Mouse (Mus musculus) layer of hippocampus, postnatal 25 days (tissue): ENCODE results near the gene Ecpas. TPM values are rescaled to one million over a fixed set of nuclear protein-coding genes. Genes with fewer than 3 reads are reported as not detected.
A peak's percentile ranks its signal among the peaks of the same experiment; 100 is the strongest.

ENCODE experiments used
- DNase-seq, 2 experiments: peaks; one replicate each; pipeline ENCODE4 v3.0.0; 2022; ENCODE audit warnings: mixed read lengths in 2 of 2, low spot score in 1 of 2; ENCODE audit errors: extremely low spot score in 1 of 2
- total RNA-seq, 2 experiments: library from RNA; stranded (reverse); gene quantifications; 2 replicates each; pipeline ENCODE4 v1.2.3; 2021

Gene Ecpas
- 100 to 1,000 TPM; 116 to 132 TPM for total RNA-seq

DNA sequence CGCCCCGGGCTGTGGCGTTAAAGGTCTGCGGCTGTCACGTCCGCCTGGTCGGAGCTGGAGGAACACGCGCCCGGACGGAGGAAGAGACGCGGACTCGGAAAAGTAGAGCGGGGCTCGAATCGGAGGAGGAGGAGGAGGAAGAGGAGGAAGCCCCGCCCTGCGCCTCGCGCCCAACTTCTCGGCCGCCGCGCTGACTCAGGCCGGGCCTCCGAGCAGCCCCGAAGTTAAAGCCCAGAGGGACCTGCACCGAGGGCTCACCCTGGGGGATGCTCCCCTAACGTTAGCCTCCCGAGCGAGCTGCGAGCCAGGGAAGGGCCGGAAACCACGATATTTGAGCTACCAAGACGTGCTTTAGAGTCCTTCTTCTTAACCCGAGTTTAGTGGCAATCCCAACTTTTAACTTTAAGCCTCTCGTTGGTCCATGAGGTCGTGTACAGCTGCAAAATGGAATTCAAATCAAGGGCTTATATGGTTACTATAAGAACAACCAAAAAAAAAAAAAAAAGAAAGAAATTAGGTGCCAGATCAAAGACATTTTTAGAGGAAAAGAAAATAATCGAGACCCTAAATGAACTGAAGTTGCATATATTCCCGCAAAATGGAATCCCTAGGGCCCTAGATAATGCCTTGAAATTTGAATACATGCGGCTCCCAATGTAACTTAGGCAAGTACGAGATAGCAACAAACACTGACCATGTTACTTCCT, at the start of gene Ecpas:
Gene Ecpas, minus strand, starts transcription at position 121 of the 707 bp plus-strand sequence.
- DNase-seq, result peak in 1 of 2 experiments; percentile 60

DNA sequence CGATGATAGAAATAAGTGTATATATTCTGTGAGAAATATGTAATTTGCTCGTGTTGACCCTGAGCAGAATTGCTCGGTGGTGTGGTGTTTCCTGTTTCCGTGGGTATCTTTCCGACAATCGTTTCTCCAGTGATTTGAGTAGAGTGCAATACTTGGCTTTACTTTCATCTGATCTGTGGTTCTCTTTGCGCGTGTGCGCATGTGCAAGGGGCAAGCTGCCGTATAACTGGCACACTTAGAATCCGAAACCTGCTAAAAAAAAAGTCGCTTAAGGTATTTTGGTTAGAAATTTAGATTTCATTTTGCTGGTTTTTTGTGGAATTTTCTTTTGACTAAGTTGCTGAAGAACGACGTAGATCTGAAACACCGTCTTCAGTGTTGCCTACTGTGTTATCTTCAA, 49.2 kb upstream of the Ecpas start:
- no peak for DNase-seq

DNA sequence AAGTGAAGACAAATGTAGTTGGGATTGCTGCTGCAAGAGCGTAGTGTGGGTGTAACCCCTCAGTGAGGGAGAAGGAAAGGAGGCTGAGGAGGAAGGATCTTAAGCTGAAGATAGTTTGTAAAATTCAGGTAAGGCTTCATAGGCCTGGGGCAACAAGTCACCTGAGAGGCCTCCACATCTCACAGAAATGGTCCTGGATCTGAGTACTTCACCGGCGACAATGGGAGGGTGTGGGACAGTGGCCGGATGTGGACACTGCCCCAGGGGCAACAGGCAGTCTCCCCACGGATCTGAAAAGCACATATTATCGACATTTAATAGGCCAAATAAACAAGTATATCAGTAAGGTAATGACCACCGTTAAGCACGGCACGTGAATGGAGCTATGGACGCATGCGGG, 40.1 kb upstream of the Ecpas start:
- no peak for DNase-seq

DNA sequence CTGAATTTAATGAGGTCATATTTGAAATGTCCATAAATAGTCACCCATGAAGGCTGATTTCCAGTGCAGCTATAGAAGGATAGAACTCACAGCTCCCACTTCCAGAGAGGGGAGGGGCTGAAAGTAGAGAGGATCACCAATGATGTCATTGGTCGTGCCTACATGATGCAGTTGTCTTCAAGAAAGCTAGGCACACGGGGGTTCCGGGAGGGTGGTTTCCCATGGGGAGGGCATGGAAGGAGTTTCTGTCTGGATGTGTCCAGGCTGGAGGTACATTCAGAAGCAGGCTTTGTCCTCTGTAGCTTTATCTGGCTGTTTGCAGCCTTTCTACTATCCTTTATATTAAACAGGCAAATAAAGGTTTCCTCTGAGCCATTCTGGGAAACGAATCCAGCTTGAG, 35.8 kb upstream of the Ecpas start:
- DNase-seq, result no peak

DNA sequence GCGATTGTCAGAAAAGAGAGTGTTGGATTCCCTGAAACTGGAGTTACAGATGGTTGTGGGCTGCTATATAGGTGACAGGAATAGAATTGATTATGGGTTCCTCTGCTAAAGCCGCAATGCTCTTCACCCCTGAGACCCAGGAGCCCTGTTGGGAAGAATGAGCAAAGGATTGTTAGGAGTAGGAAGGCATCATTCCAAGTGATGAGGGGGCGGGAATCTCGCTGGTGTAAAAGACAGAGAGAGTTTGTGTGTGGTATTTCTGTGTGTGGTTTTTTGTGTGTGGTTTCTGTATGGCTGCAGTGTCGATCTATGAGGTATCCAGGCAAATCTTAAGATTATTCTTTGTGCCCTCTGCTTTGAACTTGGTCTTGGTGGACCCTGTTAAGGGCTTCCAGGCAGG, 32.1 kb upstream of the Ecpas start:
- DNase-seq, result no peak

DNA sequence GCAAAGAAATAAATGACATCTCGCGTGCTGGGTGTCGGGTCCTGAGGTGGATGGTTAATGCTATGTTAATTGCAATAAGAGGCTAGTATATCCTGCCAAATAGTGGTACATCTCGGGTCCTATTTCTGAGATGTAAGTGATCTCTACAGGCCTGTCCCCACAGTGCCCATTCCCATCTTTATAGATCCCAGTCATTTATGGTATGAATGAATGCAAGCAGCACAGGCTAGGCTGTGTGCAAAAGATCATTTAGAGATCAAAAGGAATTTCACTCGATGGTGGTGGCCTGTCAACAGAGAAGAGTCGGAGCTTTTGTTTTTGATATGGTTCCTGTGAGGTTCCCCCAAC, 31.6 kb upstream of the Ecpas start:
- DNase-seq, result no peak

DNA sequence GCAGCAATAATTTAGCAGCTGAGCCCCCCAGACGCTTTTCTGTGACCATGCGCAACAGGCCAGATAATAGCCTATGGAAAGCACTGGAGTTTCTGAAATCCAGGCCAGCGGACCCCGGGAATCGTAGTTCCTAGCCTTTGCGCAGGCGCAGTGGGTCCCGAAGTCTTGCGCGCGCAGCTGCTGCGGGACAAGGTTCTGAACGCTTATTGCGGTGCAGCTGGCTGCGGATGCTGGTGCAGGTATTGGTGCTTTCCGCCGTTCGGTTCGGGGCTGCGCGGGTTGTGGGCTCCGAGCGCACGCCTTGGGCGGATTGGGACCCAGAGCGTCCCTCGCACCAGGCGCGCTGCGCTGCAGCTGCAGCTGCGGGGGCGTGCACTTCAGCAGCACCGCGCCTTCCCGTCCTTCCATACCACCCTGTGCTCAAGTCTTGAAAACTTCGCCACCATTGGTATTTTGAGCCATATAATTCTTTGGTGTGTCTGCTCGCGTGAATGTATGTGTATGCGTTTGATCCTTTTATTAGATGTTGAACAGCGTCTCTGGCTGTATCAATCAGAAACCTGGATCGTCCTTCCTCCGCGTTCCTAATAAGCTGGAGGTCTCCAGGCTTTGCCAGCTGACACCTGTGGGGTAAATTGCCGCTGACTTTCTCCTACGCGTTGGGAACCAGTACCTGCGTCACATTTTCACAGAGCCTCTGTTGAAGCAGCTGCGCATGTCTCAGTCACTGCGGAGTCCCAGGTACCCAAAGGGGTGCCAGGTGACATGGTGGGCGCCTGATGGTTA, 31.1 kb upstream of the Ecpas start, which contains the start of gene Zkscan16:
Gene Zkscan16, plus strand, starts transcription at position 209 of the 786 bp plus-strand sequence.
- peak; percentile 86 to 89 for DNase-seq

DNA sequence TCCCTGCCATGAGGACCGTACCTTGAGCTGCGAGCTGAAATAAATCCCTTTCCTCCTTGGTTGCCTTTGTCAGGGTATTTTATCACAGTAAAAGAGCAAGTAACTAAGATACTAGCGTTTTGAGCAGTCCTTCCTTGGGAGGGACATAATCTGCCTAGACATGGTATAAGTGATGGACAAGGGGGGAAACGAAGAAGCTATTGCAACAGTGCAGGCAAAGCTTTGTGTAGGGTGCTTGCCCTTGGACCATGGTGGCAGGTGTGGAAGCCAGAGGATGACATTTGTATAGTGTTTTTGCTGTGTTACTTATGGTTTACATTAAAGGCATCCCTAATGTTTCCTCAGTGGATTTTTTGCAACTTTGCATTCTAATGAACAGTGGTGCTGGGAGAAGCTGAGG, 30.4 kb upstream of the Ecpas start:
- DNase-seq, result no peak

DNA sequence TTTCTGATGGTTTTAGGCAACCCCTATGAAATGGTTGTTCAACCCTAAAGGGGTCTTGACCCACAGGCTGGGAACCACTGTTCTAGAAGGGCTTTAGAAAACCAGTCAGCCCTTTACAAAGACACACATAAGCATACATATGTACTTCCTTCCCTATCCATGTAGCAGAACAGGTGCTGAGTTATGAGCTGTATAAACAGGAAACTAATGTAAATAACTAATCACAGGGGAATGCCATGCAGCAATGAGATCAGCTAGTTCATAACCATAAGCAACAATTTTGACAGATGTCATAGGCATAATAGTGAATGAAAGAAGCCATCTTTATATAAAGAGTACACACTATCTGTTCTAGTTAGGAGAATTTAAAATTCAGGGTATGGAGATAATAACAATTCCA, 29.1 kb upstream of the Ecpas start:
- DNase-seq, result no peak

DNA sequence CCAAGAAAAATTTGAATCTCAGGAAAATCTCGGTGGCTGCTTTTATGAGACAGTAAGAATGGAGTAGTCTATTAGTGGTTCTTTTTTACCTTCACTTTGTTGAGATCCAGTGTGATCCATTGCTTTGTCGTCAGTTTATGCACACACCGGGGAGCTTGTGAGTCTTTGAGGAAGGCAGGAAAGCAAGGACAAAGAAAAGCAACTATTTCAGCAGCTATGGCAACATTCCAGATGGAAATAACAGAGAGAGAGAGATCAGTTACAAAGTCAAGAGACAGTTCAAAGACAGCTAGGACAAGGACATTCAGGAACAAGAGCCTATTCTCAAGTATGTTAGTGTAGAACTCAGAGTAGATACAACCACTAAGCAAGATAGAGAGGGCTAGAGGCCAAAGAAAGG, 23.3 kb upstream of the Ecpas start:
- no peak for DNase-seq

DNA sequence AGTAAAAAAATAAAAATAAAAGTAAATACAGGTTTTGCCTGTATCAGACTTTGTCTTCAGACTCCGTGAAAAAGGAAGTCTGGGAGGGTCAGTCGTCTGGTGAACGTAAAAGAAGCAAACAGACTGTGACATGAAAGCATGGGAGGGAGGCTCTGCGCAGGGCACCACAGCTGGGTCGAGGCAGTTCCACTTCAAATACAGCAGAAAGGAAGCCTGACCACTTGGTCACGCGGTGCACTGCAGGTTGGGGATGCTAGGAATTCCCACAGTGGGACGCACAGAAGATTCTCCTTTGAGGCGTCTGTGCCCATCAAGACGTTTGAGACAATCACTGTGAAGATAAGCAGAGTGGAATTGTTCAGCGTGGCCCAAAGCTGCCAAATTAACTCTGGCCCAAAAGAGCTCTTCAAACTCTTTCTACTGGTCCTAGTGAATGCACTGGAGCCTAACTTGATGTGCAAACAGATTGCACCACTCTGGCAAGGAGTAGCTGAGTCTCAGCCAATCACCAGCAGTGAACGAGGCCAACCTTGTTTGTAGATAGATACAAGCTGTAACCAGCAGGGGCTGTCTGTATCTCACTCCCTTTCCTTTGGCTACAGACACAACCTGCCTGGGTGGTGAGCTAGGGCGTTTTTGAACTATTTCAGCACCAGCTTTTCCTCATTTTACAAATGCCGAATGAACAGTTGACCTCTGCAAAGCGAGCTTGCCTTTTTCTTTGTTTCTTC, 22.4 kb upstream of the Ecpas start:
- DNase-seq, result peak in 1 of 2 experiments; percentile 5

DNA sequence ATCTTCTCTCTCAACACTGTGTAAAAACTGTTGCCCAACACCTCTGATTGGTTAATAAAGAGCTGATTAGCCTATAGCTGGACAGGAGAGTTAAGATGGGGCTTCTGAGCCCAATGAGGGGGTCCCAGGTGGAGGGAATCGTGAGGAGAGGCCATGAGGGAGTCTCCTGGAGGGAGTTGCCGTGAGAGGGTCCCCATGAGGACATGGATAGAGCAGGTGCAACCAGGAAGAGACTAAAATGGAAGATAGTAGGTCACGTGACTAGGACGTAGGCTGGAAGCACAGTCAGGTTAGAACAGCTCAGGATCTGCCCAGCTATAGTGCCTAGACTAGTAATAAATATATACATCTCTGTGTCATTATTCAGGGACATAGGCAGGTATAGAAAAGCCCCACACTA, 21.8 kb upstream of the Ecpas start:
- DNase-seq, result no peak

DNA sequence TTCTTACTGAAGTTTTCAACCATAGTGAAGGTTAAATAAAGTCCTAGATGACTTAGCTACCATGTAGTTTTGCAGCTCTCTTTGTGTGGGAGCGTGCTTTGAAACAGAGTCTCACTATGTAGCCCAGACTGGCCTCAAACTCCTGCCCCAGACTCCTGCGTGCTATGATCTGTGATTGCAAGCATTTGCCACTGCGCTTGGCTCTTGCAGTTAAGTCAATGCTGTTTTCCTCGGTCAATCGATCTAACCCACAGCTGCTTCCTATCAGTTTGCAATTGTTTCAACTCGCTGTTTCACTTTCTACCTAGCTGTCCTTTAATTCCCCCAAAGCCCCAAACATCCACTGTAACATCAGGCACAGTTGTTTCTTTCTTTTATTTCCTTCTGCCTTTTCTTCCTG, 20.0 kb upstream of the Ecpas start:
- DNase-seq, result no peak

DNA sequence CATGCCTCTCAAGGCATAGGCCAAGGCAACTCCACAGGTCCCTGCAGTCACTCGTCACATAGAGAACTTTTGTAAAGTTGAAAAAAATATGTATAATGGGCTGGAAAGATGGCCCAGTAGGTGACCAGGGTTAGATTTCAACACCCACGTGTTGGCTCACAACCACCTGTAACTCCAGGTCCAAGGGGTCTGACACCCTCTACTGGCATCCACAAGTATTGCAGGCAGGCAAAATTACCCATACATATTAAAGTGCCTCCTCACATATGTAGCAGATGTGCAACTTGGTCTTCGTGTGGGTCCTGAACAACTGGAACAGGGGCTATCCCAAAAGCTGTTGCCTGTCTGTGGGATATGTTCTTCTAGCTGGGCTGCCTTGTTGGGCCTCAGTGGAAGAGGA, 15.1 kb upstream of the Ecpas start:
- no peak for DNase-seq

DNA sequence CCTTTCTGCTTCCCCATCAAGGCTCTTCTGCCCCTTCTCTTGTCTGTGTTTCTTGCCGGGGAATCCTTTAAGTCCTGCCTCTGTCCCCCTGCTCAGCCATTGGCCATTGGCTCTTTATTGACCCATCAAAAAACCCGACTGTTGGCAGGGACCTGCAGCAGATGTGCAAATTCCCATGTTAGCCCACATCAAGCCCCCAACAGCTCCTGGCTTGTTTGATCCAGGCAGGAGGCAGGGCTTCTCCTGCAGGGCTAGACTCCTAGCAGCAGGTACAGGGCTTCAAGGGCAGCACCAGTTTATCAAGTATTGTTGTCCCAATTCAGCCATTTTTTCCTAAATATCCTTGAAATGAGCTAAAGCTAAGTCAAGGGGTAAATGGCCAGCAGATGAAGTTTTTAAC, 13.6 kb upstream of the Ecpas start:
- no peak for DNase-seq

DNA sequence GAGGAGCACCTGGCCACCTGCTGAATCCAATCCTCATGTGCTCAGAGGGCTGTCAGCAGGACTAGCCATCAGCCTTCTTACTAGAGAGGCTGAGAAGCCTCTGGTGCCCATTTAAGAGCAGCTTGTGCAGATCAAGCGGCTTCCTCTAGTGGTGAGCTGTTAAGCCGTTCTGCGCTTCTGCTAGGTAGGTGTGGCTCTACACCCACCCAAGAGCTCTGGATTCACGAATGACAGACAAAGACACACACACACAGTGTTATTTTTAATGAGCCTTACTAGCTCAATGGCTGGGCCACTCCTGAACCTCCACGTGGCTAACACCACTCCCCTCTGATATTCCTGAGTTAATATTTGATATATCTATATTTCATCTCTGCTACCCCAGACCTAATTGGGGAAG, 13.1 kb upstream of the Ecpas start:
- no peak for DNase-seq

DNA sequence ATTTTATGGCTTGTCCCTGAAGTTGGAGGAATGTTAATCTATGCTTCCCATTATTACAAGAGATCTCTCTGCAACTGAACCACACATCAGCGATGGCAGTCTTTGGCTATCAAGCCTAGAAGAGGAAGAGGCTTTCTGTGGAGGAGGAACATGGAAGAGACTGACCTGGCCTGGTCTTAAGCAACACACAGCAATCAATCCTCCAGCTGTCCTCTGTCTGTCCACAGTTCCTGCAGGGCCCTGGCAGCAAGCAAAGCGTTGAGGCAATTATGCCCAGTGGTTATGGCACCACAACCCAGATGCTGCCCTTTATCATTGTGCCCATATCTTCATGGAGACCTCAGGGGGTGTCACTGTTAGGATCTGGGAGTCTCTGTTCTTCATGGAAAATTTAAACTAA, 11.4 kb upstream of the Ecpas start:
- DNase-seq, result no peak

DNA sequence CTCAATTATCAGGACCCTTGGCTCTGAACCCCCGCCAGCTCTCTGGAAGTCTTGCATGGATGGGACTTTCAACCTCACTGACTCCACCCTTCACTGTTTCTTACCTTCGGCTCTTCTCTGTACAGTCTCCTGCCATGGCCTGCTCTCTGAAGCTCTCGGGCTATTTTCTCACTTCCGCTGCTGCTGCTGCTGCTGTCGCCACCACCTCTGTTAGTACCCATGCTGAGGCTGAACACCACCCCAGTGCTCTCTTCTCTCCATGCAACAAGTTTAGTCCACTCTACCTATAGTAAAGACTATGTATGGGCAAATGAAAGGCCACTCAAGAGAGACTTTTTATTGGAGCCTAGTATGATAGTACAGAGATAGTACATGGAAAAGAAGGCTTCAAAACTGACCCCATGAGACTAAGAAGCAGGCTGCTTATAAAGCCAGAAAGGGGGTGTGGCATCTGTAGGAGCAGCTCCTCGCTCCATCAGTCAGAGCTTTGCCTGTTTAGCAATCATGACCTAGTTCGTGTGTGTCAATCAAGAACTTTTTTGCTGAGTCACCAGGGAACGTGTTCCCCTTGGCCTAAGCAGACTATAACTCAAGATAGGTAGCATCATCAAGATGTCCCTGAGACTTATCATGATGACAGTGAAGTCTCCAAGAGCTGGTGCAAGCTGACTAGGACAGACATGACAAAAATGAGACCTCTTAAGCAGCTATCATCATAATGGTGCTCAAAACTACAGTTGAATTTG, 2.7 kb upstream of the Ecpas start:
- no peak for DNase-seq

DNA sequence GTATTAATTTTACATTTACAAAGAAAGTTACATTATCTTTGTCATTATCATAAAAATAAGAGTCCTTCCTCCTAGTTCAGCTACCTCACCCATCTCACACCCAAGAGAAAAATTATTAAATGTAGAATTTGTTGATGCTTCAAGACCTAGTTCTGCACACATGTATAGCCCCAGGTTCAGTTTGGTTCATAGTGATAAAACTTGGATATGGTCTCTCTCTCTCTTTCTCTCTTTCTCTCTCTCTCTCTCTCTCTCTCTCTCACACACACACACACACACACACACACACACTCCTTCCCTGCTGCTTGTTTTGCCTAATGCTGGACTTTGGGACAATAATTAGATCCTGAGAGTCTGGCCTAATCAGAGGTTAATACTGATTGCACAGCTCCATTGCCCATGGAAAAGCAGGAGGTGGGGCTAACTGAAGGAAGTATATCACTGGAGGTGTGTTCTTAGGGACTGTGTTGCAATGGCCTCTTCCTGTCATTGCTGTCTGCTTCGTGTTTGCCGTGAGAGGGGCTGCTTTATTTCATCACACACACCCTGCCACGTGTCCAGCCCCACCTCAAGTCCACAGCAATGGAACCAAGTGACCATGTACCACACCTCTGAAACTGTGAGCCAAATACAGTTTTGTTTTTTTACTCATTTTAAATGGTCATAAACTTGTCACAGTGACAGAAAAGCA, 932 bp upstream of the Ecpas start:
- no peak for DNase-seq
